Mouse (Mus musculus): ENCODE data around the gene Mip. TPM values are rescaled to one million over a fixed set of nuclear protein-coding genes. Genes with fewer than 3 reads are reported as not detected.
A peak's percentile ranks its signal among the peaks of the same experiment; 100 is the strongest.
"Not testable (repeated sequence)": the region's sequence is repeated elsewhere in the genome, so short reads cannot be mapped to it uniquely, and the experiment has no call there.

The Mip gene
- polyA plus RNA-seq, 1 experiment, result not detected

DNA sequence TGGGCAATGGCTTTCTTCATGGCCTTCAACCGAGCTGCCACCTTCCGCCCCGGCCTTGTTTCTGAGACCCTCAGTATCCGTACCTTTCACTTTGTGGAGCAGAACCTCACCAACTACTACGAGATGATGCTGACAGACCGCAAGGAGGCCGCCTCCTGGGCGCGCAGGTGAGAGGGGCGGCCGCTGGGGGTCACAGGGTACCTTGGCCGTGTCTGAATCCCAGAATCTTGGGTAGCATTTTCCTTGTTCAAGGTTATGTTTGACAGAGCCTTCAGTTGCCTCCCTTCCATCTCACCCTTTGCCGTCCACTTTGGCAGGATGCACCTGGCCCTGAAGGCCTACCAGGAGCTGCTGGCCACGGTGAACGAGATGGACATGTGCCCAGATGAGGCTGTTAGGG is 18.5 kb downstream of the Mip start:
- H3K27me3 ChIP-seq (replicated peaks), result no peaks in the 10 kb centered on the region
- peaks cover 87% of the 10 kb centered on the region for H3K36me3 ChIP-seq (replicated peaks; ENCODE audit: low read length)
- peaks cover 23% of the 10 kb centered on the region for H3K4me1 ChIP-seq
- no peaks in the 10 kb centered on the region for H3K9me3 ChIP-seq
- H3K4me3 ChIP-seq (replicated peaks), result no peak overlapping the region
- TF ChIP-seq FLI1 (IDR thresholded peaks at IDR 0.05; ENCODE audit: low read length) (no peak), GATA1 (IDR thresholded peaks at IDR 0.05; ENCODE audit: borderline replicate concordance, low read length) (no peak)

- no peak overlapping the region for H3K4me3 ChIP-seq (replicated peaks)
- H3K36me3 ChIP-seq (replicated peaks; ENCODE audit: low read length), result peaks cover 94% of the 10 kb centered on the region
- no peak for TF ChIP-seq GATA1 (IDR thresholded peaks at IDR 0.05; ENCODE audit: borderline replicate concordance, low read length)
- TF ChIP-seq FLI1 (IDR thresholded peaks at IDR 0.05; ENCODE audit: low read length), result no peak
- peaks cover 10% of the 10 kb centered on the region; the same call in 1 of the 2 replicates for H3K4me1 ChIP-seq
- no peaks in the 10 kb centered on the region for H3K27me3 ChIP-seq (replicated peaks)
- no peaks in the 10 kb centered on the region for H3K9me3 ChIP-seq
These were observed 21.5 kb downstream of the Mip start for GRCm38 (mm10) chr10:128247020-128247732.

DNA sequence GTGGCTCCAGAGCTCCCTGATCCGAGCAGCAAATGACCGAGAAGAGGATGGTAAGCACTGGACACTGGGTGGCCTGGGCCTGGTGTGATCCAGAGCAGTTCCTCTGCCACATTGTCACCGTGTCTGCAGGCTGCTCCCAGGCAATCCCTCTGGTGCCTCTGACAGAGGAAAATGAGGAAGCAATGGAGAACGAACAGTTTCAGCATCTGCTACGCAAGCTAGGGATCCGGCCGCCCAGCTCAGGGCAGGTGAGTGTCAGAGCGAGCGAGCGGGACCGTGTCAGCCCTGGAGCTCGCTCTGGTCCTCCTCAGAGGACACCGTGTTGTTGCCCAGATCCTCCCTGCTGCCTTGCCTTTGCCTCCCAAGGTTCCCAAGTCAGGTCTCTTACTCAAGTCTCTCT is 24.9 kb downstream of the Mip start:
- Histone ChIP-seq H3K36me3 (replicated peaks; ENCODE audit: low read length) (peaks cover 73% of the 10 kb centered on the region), H3K27me3 (replicated peaks) (no peaks in the 10 kb centered on the region), H3K4me3 (replicated peaks) (no peak overlapping the region), H3K9me3 (no peaks in the 10 kb centered on the region), H3K4me1 (peaks cover 7% of the 10 kb centered on the region; the same call in 1 of the 2 replicates)
- TF ChIP-seq GATA1 (IDR thresholded peaks at IDR 0.05; ENCODE audit: borderline replicate concordance, low read length), result no peak
- TF ChIP-seq FLI1 (IDR thresholded peaks at IDR 0.05; ENCODE audit: low read length), result no peak

DNA sequence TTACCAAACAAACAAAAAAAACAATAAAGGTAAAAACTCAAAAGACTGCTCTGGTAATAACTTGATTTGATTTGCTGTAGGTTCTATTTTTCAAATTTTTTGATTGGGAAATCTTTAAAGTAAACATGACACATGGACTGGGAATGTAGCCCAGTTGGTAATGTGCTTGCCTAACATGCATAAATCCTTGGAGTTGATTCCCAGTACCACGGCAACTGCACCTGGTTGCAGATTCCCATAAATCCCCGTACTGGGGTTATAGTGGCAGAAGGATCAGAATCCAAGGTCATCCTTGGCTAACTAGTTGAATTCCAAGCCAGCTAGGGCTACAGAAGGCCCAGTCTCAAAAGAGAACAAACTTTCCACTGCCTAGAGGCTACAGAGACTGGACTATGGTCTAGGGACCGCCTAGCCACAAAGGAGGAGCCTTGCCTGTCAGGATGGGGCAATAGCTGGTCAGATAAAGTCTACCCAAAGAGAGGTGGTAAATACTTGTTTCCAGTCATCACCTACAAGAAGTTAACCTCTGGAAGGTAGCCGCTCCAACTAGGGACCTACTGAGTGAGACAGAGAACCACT is 28.1 kb downstream of the Mip start, which contains the start of gene Apon:
TSS of gene Apon (plus strand) at position 420 of the 579 bp plus-strand sequence.
- Histone ChIP-seq H3K27me3 (replicated peaks) (no peaks in the 10 kb centered on the region), H3K4me1 (peaks cover 1% of the 10 kb centered on the region), H3K36me3 (replicated peaks; ENCODE audit: low read length) (peaks cover 42% of the 10 kb centered on the region), H3K9me3 (no peaks in the 10 kb centered on the region), H3K4me3 (replicated peaks) (no peak within 1 kb of the TSS)
- TF ChIP-seq FLI1 (IDR thresholded peaks at IDR 0.05; ENCODE audit: low read length) (no peak), GATA1 (IDR thresholded peaks at IDR 0.05; ENCODE audit: borderline replicate concordance, low read length) (no peak)

- Histone ChIP-seq H3K4me3 (replicated peaks) (no peak overlapping the region), H3K27me3 (replicated peaks) (no peaks in the 10 kb centered on the region), H3K4me1 (peaks cover 13% of the 10 kb centered on the region), H3K36me3 (replicated peaks; ENCODE audit: low read length) (peaks cover 21% of the 10 kb centered on the region), H3K9me3 (no peaks in the 10 kb centered on the region)
- TF ChIP-seq GATA1 (IDR thresholded peaks at IDR 0.05; ENCODE audit: borderline replicate concordance, low read length) (no peak), FLI1 (IDR thresholded peaks at IDR 0.05; ENCODE audit: low read length) (no peak)
These were observed 30.3 kb downstream of the Mip start for GRCm38 (mm10) chr10:128255925-128256324.

DNA sequence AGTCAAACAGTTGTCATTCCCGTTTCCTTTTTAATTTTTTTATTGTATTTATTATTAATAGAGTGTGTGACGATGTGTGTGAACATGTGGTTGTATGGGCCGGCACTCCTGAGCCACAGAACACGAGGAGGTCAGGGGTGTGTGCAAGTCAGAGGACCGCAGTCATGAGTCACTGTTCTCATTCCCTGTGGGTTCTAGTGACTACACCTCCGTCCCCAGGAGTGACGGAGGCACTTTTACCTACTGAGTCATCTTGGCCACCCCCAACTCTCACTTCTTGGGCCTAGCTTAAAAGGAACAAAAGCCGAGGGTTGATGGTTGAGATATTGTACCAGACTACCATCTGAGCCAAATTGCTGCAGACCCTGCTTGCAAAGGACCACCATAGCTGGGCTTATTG is 30.7 kb downstream of the Mip start:
- Histone ChIP-seq H3K27me3 (replicated peaks) (no peaks in the 10 kb centered on the region), H3K36me3 (replicated peaks; ENCODE audit: low read length) (peaks cover 17% of the 10 kb centered on the region), H3K9me3 (no peaks in the 10 kb centered on the region), H3K4me3 (replicated peaks) (no peak overlapping the region), H3K4me1 (peaks cover 13% of the 10 kb centered on the region)
- TF ChIP-seq FLI1 (IDR thresholded peaks at IDR 0.05; ENCODE audit: low read length) (no peak), GATA1 (IDR thresholded peaks at IDR 0.05; ENCODE audit: borderline replicate concordance, low read length) (no peak)

DNA sequence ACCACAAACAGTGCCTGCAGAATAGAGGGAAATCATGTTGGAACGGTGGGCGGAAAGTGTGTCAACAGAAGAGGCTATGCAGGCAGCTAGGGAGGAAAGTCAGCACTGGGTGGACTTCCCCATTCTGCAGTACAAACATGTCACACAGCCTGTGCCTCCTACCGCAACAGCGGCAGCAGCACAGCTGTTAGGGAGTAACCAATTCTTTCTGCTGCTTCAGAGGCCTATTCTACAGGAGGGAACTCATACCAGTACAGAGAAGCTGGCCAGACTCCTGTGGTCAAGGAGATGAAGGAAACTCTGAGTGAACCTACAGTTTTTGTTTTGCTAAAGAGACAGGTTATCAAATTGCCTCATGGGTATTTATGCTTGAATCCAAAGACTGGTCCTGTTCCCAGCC is 33.3 kb downstream of the Mip start:
- H3K36me3 ChIP-seq (replicated peaks; ENCODE audit: low read length), result no peaks in the 10 kb centered on the region
- TF ChIP-seq FLI1 (IDR thresholded peaks at IDR 0.05; ENCODE audit: low read length) (no peak), GATA1 (IDR thresholded peaks at IDR 0.05; ENCODE audit: borderline replicate concordance, low read length) (no peak)
- no peaks in the 10 kb centered on the region for H3K9me3 ChIP-seq
- H3K27me3 ChIP-seq (replicated peaks), result no peaks in the 10 kb centered on the region
- H3K4me3 ChIP-seq (replicated peaks), result peak overlapping the region; percentile 42
- H3K4me1 ChIP-seq, result peaks cover 21% of the 10 kb centered on the region

DNA sequence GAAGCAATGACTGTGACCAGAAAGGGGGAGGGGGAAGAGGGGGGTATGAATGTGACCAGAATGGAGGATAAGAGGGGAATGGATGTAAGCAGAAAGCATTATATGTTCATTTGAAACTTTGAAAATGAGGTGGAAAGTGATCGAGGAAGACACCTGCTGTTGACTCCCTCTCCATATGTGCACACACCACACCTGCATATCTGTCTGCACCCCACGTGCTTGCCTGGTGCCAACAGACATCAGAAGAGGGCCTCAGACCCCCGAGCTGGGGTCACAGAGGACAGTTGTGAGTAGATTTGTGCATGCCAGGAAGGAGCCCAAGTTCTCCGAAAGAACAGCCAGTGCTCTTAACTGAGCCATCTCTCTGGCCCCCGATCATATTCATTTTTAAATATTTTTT is 34.3 kb downstream of the Mip start:
- H3K4me1 ChIP-seq, result peaks cover 21% of the 10 kb centered on the region
- no peaks in the 10 kb centered on the region for H3K36me3 ChIP-seq (replicated peaks; ENCODE audit: low read length)
- no peak overlapping the region for H3K4me3 ChIP-seq (replicated peaks)
- TF ChIP-seq GATA1 (IDR thresholded peaks at IDR 0.05; ENCODE audit: borderline replicate concordance, low read length) (no peak), FLI1 (IDR thresholded peaks at IDR 0.05; ENCODE audit: low read length) (no peak)
- no peaks in the 10 kb centered on the region for H3K27me3 ChIP-seq (replicated peaks)
- H3K9me3 ChIP-seq, result no peaks in the 10 kb centered on the region

GRCm38 (mm10) chr10:128260376-128260775 is 34.7 kb downstream of the Mip start:
- peaks cover 23% of the 10 kb centered on the region for H3K4me1 ChIP-seq
- H3K9me3 ChIP-seq; H3K27me3 ChIP-seq (replicated peaks); H3K4me3 ChIP-seq (replicated peaks); H3K36me3 ChIP-seq (replicated peaks; ENCODE audit: low read length): not testable (repeated sequence)

- no peaks in the 10 kb centered on the region for H3K9me3 ChIP-seq
- no peaks in the 10 kb centered on the region for H3K27me3 ChIP-seq (replicated peaks)
- no peaks in the 10 kb centered on the region for H3K36me3 ChIP-seq (replicated peaks; ENCODE audit: low read length)
- H3K4me1 ChIP-seq, result peaks cover 24% of the 10 kb centered on the region
- TF ChIP-seq FLI1 (IDR thresholded peaks at IDR 0.05; ENCODE audit: low read length) (no peak), GATA1 (IDR thresholded peaks at IDR 0.05; ENCODE audit: borderline replicate concordance, low read length) (no peak)
- H3K4me3 ChIP-seq (replicated peaks), result no peak overlapping the region
These were observed 36.7 kb downstream of the Mip start for GRCm38 (mm10) chr10:128262300-128262699.

Measured in megakaryocyte, embryonic 14.5 days (primary cell).